Mouse (Mus musculus): ENCODE results near the gene Rad51c. TPM values are rescaled to one million over a fixed set of nuclear protein-coding genes. Genes with fewer than 3 reads are reported as not detected.
"Not testable (repeated sequence)": the region's sequence is repeated elsewhere in the genome, so short reads cannot be mapped to it uniquely, and the experiment has no call there.

The Rad51c gene
- total and polyA plus RNA-seq, 3 experiments, result 4.8 to 6.8 (median 6.3) TPM

DNA sequence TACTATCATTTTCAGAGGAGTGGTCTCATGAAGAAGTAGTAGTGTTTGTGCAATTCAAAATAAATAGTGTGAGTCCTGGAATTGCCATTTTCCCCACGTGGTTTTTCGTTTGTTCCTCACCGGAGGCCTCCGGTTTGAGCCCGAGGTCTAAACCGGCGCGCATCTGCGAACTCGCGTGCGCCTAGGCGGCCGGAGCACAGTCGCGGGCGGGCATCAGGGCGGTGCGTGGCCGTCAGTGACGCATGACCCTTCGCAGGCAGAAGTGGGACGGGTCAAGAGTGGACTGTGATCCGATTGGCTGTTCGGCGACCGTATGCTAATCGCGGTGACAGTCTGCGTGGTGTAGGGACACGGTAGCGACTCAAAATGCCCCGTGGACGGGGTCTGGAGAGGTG is 43.3 kb upstream of the Rad51c start:
- H3K9ac ChIP-seq (ENCODE audit: insufficient read depth, low read depth), result peak overlapping the region; percentile 79
- 0 out of 2 replicates have a peak, but pooled peaks have one; percentile 17 for TF ChIP-seq ETS1 (conservative IDR thresholded peaks at IDR 0.05; ENCODE audit: low read depth, low read length)
- peak; percentile 45; the same call in 1 of the 2 replicates for TF ChIP-seq SIN3A (IDR thresholded peaks at IDR 0.05; ENCODE audit: low read length)
- peak; percentile 70 for TF ChIP-seq POLR2A (IDR thresholded peaks at IDR 0.05; ENCODE audit: low read depth, low read length)
- peak; percentile 67; the same call in 1 of the 2 replicates for TF ChIP-seq NELFE (IDR thresholded peaks at IDR 0.05; ENCODE audit: low read depth, low read length)
- TF ChIP-seq MXI1 (IDR thresholded peaks at IDR 0.05; ENCODE audit: low read depth, low read length), result 0 out of 2 replicates have a peak, but pooled peaks have one; percentile 47
- TF ChIP-seq TCF12 (IDR thresholded peaks at IDR 0.05; ENCODE audit: low read depth, low read length), result peak; percentile 61; the same call in 1 of the 2 replicates
- TF ChIP-seq USF1 (IDR thresholded peaks at IDR 0.05; ENCODE audit: low read depth, low read length), result 0 out of 2 replicates have a peak, but pooled peaks have one; percentile 1
- peak; percentile 65 for TF ChIP-seq NRF1 (IDR thresholded peaks at IDR 0.05; ENCODE audit: low read depth, low read length)
- peak; percentile 83 for TF ChIP-seq BHLHE40 (IDR thresholded peaks at IDR 0.05; ENCODE audit: low read depth, low read length)
- peak; percentile 78 for TF ChIP-seq MAX (IDR thresholded peaks at IDR 0.05; ENCODE audit: low read length)
- peak; percentile 53; the same call in 1 of the 2 replicates for TF ChIP-seq MYC (IDR thresholded peaks at IDR 0.05; ENCODE audit: low read depth, low read length)
- H3K79me2 ChIP-seq (replicated peaks; ENCODE audit: control insufficient read depth, extremely low read depth, insufficient read depth, poor library complexity, severe bottlenecking); dilution Hi-C loops (cut with MboI; ENCODE audit: extremely low pct_ligation_motif_present, extremely low pct_unique_long_range_greater_than_20kb, low sequenced_read_pairs); in situ Hi-C loops (cut with MboI; ENCODE audit: low pct_ligation_motif_present, low pct_unique_long_range_greater_than_20kb, low sequenced_read_pairs); H3K9me3 ChIP-seq (replicated peaks; ENCODE audit: low read length); H3K36me3 ChIP-seq (replicated peaks in 1 of 2; ENCODE audit: control insufficient read depth in 1 of 2, insufficient read depth in 1 of 2, low read length in 1 of 2); H3K27ac ChIP-seq (ENCODE audit: insufficient read depth, low read depth); H3K27me3 ChIP-seq (replicated peaks): not testable (repeated sequence)
- peak overlapping the region in 2 of 3 experiments; percentile 26 to 39 for H3K4me3 ChIP-seq (replicated peaks in 1 of 3; ENCODE audit: low read depth in 2 of 3, low read length in 2 of 3, poor library complexity in 1 of 3)
- DNase-seq (ENCODE audit: extremely low read depth), result peak; percentile 72
- H3K4me1 ChIP-seq (ENCODE audit: control insufficient read depth in 1 of 2, insufficient read depth in 2 of 2), result peaks cover under 1 to 18% of the 10 kb centered on the region in 2 experiments; a peak in 3 of 4 replicates
- H3K4me2 ChIP-seq (ENCODE audit: insufficient read depth, low read depth, poor library complexity, severe bottlenecking), result peak overlapping the region; percentile 54

DNA sequence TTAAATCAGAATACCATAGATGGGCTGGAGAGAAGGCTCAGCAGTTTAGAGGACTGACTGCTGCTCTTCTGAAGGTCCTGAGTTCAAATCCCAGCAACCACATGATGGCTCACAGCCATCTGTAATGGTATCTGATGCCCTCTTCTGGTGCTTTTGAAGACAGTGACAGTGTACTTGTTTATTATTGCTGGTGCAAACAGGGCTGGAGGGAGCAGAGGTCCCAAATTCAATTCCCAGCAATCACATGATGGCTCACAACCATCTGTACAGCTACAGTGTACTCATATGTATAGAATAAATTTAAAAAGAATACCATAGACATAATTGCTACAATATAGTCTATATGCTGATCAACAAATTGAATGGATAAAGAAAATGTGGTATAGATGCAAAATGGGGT is 42.7 kb upstream of the Rad51c start:
- DNase-seq (ENCODE audit: extremely low read depth), result no peak
- peak overlapping the region; percentile 79; the same call in 1 of the 2 replicates for H3K9ac ChIP-seq (ENCODE audit: insufficient read depth, low read depth)
- H3K4me1 ChIP-seq (ENCODE audit: control insufficient read depth in 1 of 2, insufficient read depth in 2 of 2), result peaks cover 0 to 16% of the 10 kb centered on the region in 2 experiments; a peak in 2 of 4 replicates
- no peaks in the 10 kb centered on the region for H3K27me3 ChIP-seq (replicated peaks)
- no peaks in the 10 kb centered on the region for H3K36me3 ChIP-seq (replicated peaks in 1 of 2; ENCODE audit: control insufficient read depth in 1 of 2, insufficient read depth in 1 of 2, low read length in 1 of 2)
- no peak overlapping the region for H3K27ac ChIP-seq (ENCODE audit: insufficient read depth, low read depth)
- H3K4me3 ChIP-seq (replicated peaks in 1 of 3; ENCODE audit: low read depth in 2 of 3, low read length in 2 of 3, poor library complexity in 1 of 3), result no peak overlapping the region
- in situ Hi-C loops (cut with MboI; ENCODE audit: low pct_ligation_motif_present, low pct_unique_long_range_greater_than_20kb, low sequenced_read_pairs), result no loop called here
- no peak overlapping the region for H3K4me2 ChIP-seq (ENCODE audit: insufficient read depth, low read depth, poor library complexity, severe bottlenecking)
- no peaks in the 10 kb centered on the region for H3K9me3 ChIP-seq (replicated peaks; ENCODE audit: low read length)
- no peak for TF ChIP-seq E2F4 (IDR thresholded peaks at IDR 0.05; ENCODE audit: insufficient replicate concordance, low read depth, low read length)
- TF ChIP-seq RCOR1 (conservative IDR thresholded peaks at IDR 0.05; ENCODE audit: low read depth, low read length), result no peak
- peak in 1 of 2 experiments; percentile 60; a peak in 2 of 4 replicates for TF ChIP-seq CTCF (conservative IDR thresholded peaks at IDR 0.05 in 1 of 2, IDR thresholded peaks at IDR 0.05 in 1 of 2; ENCODE audit: low read depth in 2 of 2, low read length in 2 of 2)
- TF ChIP-seq RAD21 (IDR thresholded peaks at IDR 0.05; ENCODE audit: low read depth, low read length), result peak; percentile 44
- TF ChIP-seq CHD1 (IDR thresholded peaks at IDR 0.05; ENCODE audit: low read depth, low read length), result no peak
- TF ChIP-seq SMC3 (IDR thresholded peaks at IDR 0.05; ENCODE audit: low read depth, low read length), result peak; percentile 34
- dilution Hi-C loops (cut with MboI; ENCODE audit: extremely low pct_ligation_motif_present, extremely low pct_unique_long_range_greater_than_20kb, low sequenced_read_pairs), result no loop called here
- H3K79me2 ChIP-seq (replicated peaks; ENCODE audit: control insufficient read depth, extremely low read depth, insufficient read depth, poor library complexity, severe bottlenecking), result no peaks in the 10 kb centered on the region
